Mouse (Mus musculus): ENCODE measurements around the gene Myl3.

Gene Myl3

DNA sequence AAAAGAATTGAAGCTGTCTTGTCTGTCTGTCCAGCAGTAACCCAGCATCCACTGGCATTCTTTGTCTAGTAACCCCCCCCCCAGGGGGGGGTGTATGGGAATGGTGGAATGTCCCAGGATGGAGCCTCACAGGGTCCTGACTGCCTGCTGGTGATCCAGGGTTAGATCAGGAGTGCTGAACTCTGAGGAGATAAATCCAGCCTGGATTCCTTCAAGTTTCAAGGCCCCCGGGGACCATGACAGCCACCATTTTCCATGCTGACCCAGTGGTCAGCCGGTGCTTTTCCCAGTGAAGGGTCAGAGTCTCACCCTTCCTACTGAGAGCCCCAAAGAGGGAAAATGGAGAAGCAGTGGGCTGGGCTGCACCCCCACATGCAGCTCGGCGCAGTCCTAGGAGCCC is 9.8 kb upstream of the Myl3 start:
- DNase-seq = no peak

DNA sequence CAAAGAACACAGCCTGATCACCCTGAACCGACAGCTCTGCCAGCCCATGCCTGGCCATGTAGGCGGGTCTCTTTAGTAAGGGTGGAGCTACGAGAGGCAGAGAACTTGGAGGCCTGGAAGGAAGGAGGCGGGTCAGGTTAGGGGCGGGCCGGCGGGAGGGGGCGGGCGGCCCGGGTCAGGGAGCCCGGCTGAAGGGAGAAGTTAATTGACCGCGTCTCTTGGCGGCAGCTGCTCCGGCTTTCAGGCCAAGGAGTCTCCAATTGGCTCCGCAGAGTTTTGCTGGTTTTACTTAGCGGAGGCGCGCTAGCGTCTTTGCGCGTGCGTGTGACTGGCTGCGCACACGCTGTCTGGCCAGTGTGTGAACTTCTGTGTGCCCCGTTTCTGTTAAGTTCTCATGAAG is 9.0 kb upstream of the Myl3 start:
- DNase-seq = peak; percentile 92

DNA sequence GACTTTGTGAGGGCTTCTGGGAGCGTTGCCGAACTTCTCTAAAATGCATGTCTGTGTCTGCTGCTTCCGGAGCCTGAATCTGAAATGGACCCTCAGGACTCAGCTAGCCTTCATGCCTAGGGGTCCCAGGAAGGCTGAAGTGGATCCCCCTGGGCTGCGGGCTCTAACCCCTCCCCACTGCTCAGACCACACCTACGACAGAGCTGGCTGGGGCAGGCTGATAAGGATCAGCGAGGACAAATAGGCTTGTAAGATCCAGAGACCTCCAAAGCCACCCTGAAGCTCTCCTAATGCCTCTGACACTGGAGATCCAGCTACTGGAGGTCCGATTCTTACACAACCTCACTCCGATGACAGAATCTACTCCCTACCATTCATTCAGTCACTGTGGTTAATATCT is 8.6 kb upstream of the Myl3 start:
- no peak for DNase-seq

DNA sequence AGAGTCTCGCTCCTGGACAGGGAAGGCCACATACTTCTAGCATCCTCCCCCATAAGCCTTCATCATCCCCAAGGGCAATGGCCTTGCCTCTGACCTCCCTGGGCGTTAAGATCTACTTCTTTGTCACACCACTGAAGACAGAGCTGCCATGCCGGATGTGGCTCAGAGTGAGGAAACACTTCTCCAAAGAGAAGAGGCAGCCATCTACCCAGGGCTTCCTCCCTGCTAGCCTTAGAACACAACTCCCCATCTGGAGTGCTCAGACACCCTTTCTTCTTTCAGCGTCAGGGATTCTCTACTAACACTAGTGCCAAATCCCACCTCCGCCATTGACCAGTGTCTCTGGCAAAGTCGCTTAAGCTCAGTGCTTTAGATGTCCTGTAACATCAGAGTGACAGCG is 7.5 kb upstream of the Myl3 start:
- no peak for DNase-seq

DNA sequence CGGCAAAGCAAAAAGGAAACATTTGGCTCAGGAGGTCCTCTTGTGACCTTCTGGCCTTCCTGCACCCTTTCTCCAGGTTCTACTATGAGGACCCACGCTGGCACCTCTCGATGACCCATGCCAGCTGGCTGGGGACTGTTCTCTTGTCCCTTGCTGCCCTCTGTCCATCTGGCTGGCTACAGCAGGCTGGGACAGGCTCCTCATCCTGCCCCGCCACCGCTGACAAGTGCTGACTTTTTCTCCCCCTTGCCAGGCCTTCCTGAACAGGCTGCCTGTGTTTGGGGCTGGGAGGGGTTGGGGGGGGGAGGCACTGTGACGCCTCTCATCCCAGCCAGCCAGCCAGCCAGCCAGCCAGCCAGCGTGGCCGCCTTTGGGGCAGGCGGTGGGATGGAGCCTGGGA is 5.3 kb upstream of the Myl3 start:
- no peak for DNase-seq

DNA sequence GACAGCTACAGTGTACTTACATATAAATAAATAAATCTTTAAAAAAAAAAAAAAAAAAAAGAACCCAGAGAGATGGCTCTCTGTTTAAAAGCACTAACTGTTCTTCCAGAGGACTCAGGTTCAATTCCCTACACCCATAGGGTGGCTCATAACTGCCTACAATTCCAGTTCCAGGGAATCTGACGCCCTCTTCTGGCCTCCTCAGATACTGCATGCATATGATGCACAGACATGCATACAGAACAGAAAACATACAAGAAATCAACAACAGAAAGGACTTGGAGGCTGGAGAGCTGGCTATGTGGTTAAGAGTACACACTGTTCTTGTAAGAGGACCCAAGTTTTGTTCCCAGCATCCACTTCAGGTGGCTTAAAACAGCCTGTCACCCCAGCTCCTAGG is 3.6 kb upstream of the Myl3 start:
- DNase-seq = no peak

DNA sequence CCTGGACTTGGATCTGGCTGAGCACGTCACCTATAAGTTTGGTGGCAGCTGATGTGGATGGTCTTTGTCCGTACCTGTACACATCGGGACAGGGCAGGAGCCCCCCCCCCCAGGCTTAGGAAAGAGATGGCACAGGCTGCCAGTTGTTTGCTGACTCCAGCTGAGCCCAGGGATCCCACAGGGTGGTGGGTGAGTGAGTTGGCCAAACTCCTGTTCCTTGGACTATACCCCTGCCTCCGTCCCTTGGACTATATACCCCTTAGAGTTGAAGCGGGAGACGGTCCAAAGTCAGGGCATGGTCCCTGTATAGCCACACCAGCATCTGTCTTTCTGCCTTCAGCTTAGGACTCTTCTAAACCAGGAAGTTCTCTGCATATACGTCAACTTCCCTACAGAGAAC is 1.7 kb upstream of the Myl3 start:
- no peak for DNase-seq

DNA sequence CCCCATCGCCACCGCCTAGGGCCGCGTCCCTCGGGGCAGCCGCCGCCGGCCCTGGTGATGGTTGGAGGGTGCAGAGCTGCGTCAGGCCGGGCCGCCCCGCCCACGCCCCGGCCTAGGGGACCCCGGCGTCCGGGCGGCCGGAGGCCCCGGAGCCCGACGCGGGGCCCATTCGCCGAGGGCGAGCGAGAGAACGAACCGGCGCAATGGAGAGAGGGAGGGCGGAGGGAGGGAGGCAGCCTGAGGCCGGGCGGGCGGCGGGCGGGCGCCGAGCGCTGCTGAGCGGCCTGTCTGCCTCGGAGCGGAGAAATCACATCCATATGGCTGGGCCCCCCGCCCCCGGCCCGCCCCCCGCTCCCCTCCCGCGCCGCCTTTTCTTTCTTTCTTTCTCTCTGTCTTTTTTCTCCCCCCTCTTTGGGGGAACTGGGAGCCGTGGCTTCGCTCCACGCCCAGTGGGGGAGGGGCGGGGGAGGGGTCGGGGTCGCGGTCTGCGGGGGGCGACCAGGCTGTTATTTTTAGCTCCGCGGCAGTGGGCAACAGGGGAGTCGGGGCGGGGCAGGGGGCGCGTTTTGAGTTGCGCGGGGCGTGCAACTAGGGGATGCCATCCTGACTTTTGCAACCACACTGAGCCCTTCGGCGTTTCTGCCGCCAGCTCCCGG is 762 bp downstream of the Myl3 start:
- peak; percentile 62 for DNase-seq

DNA sequence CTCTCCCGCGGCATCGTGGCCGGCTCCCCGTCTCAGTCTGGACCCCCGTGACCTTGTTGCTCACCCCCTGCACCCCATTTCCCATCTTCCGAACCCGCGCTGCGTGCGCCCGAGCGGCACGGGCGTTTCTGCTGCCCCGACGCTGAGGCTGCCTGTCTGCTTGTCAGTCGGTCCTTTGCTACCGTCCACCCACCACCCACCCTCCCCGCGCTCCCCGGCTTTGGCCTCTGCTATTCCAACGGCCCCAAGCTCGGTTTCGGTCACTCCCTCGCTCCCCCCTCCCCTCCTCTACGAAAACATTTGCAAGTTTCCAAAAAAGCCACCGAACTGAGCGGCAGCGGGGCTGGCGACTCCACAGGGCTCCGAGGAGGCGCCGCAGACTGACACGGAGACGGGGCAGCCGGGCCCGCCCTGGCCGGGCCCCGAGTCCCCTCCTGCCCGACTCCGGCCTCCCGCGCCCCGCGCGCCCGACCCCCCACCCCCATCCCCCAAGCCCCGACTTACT is 1.3 kb downstream of the Myl3 start:
- peak; percentile 45 for DNase-seq

DNA sequence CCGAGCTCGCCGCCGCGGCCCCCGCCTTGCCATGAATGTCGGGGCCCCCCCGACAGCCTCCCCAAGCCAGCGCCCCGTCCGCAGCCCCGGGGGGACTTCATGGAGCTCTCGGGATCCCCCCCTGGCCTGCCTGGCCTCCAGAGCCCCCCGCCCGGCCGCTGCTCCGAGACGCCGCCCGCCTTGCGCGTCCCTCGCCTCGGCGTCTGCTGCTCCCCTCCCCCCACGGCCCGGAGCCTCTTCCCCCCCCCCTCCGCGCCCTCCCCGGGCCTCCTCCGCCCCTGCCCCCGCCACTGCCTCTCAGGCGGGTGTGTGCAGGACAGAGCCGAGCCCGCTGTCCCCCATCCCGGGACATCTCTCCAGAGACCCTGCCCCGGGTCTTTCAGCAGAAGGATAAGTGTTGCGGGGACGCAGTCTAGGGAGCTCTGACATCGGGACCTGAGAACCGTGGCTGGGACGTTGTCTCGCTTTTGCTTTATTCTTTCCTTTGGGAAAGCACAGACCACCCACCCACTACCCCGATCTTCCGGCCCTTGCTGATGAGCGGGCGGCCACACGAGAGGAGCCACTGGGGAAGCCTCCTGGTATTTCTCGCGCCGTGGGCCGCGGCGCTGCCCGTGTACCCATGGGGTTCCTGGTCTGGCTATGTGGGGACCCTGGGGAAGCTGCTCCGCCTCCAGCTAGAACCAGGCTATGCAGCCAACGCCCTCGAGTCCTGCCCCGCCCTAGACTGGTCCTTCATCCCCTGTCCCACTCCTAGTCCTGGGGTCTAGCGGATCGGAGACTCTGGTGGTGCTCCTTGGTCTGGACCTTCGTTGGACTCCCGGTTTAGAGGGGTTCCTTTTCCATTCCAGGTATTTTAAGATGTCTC is 2.0 kb downstream of the Myl3 start:
- DNase-seq = peak; percentile 65

DNA sequence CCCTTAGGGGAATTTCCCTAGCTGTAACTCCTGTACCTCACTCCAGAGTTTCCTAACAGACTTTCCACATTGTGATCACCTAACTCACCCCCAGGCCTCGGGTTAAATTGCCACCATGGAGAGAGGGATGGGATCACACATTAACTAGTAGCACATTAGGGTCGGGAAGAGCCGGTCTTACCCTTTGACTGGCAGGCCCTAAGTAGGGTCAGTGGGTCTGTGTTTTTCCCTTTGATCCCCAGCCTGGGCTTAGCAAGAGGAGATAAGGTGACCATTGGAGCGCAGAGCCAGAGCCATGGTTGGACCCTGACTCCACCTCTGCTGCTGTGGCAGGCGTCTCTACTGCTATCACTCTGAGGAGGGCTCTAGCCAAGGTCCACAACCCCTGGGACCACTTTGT is 4.1 kb downstream of the Myl3 start:
- no peak for DNase-seq

DNA sequence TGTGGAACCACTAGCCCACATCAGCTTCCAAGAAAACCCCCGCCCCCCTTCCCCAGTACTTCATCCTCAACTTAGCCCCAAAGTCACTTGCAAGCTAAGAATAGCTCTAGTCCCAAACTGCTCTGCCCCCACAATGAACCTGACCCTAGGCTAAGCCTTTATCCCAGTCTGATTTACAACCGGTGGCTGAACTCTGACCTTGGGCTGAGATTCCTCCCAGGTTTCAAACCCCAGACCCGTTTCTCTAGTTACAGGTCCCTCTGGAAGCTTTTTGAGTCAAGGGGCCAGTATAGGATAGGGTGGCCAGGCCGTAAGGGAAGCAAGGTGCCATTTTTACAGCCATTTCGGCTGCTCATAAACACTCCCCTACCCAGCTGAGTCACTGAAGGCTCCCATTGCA is 4.6 kb downstream of the Myl3 start:
- no peak for DNase-seq

DNA sequence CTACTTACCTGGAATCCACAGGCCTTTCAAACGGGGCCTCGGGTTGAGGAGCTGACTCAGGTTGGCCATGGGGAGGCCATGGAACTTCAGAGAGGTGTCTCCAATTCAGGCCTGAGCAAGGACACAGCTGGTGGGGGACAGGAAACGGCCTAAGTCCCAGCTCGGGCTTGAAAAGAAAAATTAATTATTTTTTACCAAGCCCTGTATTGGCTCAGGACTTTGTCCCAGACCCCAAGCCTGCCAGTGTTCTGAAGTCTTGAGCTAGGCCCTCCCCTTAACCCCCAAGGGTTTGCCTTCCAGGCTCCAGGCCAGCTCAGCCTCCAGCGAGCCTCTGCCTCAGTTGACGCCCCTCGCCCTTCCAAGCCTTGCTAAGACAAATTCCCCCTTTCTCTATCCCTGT is 5.3 kb downstream of the Myl3 start, which contains the start of gene Pth1r:
Gene Pth1r, minus strand, starts transcription at position 185 of the 400 bp plus-strand sequence.
- no peak for DNase-seq

DNA sequence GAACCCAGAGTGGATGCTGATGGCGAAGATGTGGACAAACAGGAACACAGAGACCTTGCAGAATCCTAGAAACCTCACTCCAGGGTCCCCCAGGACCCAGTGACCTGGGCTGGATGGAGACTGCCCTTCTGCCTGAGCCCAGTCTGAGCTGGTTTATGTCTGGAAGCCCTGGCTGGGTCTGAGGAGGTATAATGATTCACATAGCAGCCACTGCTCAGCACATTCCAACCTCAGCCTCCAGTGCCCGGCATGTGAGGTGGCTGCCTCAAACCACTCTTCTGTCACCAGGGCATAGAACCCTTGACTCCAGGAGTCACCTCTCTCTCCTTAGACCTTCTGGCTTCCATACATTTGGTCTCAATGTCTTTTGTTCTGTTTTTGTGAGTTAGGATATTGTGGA is 6.8 kb downstream of the Myl3 start:
- no peak for DNase-seq

DNA sequence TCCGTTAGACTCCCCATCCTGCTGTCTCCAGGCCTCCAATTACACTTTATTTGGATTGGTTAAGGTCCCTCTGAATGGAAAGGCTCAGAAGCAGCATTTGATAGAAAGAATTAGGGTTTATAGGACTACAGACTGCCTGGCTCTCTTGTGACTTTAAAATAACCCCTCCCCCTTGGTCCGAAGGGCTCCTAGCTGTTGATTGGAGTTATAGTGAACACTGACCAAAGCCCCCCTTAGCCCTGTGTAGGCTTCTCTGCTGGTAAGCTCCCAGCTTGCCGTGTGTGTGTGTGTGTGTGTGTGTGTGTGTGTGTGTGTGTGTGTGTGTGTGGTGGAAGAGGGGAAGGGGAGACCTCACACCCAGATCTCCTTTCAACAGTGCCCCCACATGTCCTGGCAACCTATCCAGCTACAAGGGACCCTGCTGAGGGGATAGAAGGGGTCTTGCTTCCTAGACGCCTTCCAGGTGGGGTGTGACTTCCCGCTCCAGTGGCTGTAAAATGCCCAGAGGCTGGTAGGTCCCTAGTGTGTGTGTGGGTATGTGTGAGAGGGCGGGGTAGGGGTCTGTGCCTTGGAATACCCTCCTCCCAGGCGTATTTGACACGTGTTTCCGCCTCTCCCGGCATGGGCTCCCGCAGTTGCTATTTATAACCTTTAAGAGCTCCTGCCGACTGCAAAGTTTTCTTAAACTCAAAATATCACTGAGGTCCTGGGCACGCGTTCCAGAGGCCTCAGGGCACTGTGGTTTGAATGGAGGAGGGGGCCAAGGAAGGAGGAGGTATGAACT is 8.9 kb downstream of the Myl3 start:
- DNase-seq = no peak

DNA sequence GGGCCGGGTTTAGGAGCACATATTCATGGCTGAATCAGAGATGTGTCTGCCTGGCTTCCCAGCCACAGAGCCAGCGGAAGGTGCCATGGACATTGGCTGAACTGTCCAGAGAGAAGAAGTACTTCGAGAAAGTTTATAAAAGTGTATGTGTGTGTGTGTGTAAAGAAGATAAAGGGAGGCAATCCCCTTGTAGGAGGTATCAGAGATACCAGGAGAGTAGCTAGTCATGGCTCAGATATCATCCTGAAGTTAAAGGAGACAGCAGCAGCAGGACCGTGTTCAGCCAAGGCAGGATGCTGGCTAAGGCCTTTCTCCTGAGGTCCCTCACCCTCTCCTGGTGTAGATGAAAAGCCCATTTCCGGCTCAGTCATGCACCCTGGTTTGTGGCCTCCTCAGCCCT is 9.8 kb downstream of the Myl3 start:
- DNase-seq = no peak

DNA sequence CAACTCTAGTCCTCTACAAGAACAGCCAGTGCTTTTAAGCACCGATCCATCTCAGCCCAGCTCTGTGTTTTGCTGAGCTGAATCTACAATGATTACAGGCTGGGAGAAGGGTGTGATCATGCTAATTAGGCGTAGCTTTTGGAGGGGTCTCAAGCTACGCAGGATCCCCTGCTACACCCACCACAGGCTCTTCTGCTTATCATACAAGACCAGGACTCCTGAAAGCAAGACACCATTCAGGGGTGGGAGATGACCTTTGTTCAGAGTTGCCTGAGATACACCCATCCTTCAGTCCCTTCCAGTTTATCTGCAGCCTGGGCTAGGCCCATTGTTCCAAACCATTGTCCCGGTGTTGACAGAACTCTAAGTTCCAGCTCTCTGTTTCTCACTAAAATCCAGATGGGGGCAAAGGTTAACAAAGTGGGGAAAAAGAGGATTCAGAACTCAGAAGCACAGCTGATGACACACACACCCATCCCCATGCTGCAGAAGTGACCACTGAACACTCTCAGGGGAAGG is 11.3 kb downstream of the Myl3 start:
- no peak for DNase-seq

DNA sequence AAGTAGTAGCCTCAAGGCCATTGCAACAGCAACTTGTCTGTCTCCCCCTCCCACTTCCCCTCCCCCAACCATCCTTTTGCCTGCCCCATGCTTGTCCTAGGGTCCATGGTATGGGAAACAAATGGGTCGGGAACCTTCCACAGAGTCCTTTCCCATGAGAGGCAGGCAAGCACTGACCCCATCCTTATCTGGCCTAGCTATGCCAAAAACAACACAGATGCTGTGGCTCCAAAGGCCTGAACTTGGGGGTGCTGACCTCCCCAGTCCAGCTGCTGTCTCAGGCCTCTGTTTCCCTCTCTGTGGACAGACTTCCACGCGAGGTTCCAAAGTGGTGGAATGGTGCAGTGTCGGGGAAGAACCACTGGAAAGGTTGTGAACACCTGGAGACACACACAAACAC is 12.1 kb downstream of the Myl3 start:
- DNase-seq = no peak

DNA sequence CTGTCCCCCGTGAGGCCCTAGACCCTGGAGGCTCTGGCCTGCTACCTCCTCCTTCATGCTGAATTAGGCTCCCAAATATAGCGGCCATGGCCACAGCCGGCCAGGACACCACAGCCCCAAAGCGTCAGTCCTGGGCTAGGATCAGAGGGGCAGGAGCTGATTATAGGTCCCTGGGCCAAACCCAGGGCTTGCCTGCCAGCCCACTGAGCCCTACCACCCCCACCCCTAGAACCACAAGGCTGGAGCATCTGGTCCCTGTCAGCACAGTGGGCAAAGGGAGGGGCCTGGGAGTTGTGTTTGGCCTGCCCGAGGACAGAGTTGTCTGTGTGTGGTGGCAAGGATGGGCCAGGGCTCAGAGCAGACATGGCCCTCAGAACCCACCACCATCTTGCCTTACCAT is 16.2 kb downstream of the Myl3 start:
- DNase-seq = no peak

DNA sequence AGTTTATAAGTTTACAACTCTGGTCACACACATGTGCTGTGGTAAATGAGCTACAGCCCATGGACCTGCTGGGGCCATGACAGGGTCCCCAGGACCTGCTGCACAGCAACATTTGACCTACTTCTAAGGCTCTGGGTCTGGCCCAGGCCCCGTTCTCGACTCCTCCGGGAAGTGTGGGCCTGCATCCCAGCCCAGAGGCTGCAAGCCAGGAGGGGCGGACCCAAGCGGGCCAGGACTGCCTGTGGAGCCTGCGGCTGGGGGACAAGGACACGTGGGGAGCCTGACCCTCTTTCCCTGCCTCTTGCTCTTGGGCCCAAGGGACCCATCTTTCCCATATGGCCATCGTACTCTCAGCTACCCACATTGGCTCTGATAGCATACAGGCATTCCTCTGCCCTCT is 16.9 kb downstream of the Myl3 start:
- no peak for DNase-seq

DNA sequence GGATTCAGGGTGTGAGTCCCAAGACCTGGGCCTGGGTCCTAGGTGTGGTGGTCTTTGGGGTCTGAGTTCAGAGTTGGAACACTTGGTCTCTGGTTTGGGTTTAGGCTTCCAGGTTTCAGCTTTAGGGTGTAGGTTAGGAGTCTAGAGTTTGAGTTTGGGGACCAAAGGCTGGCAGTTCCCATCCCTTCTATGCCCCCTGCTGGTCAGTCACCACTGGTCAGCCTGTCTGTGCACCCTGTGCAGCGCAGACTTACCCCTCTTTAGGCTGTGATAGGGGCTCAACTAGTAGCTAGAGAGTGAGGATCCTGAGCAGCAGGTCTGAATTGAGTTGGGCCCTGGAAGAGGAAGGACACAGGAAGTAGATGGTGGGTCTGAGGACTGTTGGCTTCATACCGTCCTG is 17.6 kb downstream of the Myl3 start:
- DNase-seq = peak; percentile 52

DNA sequence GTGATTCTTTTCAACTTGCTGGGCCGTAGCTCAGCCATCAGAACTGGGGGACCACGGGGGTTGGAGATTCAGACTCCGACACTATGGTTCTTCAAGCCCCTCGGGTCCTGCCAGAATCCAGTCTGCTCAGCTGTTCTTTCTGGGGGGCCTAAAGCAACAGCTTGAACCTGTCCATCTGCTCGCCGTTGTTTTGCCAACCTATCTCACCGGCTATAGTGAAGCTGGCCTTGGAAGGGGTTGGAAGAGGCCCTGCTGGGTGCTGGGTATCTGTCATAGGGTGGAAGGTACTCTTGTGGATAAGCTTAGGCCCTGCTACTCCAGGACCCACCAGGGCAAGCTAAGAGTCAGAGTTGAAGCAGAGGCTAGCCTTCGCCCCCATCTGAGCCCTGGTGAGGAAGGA is 19.2 kb downstream of the Myl3 start:
- no peak for DNase-seq

DNA sequence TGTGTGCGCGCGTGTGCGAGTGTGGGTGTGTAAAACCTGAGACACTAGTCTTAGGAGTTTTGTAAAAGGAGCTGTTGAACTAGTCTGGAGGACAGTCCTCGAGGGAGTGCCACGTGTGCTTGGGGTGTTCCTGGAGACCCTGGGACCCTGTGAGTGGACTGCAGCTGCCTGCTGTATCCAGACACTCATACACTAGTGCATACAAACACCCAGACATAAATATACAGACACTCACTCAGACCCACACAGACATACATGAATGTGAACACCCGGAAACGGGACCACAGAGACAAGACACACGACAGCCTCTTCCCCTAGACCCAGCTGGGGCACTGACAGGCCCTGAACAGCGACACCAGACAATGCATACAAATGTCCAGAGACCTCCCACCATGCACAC is 21.1 kb downstream of the Myl3 start:
- DNase-seq = no peak
